Mouse (Mus musculus): ENCODE measurements around the gene Guk1. TPM values are rescaled to one million over a fixed set of nuclear protein-coding genes. Genes with fewer than 3 reads are reported as not detected.

Guk1 gene
- polyA plus RNA-seq, 1 experiment from 2014 or later, result 261 TPM

DNA sequence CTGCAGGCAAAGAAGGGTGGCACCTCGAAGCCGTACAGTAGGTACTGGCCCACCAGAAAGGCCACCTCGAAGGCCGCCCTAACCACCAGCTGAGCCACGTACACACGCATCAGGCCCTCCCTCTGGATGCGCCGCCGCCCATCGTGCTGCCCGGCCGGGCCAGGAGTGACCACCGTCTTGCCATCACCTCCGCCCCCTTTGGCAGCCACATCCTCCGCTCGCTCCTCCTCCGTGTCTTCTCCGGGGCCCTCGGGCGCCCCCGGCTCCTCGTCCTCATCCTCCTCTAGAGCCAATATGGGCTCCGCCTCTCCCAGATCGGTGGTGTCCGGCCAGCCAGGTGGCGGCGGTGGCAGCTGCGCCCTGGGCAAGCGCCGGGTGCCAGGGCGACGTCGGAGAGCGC is 15.1 kb downstream of the Guk1 start:
- Histone ChIP-seq H3K9me3 (replicated peaks; ENCODE audit: control insufficient read depth, low read length, poor library complexity, severe bottlenecking) (no peaks in the 10 kb centered on the region), H3K27ac (ENCODE audit: low read length) (no peak overlapping the region), H3K4me3 (ENCODE audit: low read depth, low read length) (no peak overlapping the region), H3K27me3 (ENCODE audit: control insufficient read depth, insufficient read depth, low read depth, low read length) (peaks cover 46% of the 10 kb centered on the region), H3K4me2 (ENCODE audit: low read length) (no peak overlapping the region), H3K4me1 (ENCODE audit: control insufficient read depth, insufficient read depth, low read length) (no peaks in the 10 kb centered on the region), H3K36me3 (ENCODE audit: control insufficient read depth, insufficient read depth, low read length) (no peaks in the 10 kb centered on the region), H3K9ac (ENCODE audit: low read depth, low read length) (no peak overlapping the region)
- ATAC-seq, result no peak
- 7% methylated on average over 31 of the region's 34 CpGs for WGBS

GRCm38 (mm10) chr11:59176475-59176874 is 15.5 kb downstream of the Guk1 start:
- H3K27me3 ChIP-seq (ENCODE audit: control insufficient read depth, insufficient read depth, low read depth, low read length), result peaks cover 46% of the 10 kb centered on the region
- no peak overlapping the region for H3K4me3 ChIP-seq (ENCODE audit: low read depth, low read length)

GRCm38 (mm10) chr11:59174189-59174838 is 17.7 kb downstream of the Guk1 start:
- H3K4me3 ChIP-seq (ENCODE audit: low read depth, low read length), result no peak overlapping the region
- no peak for ATAC-seq
- no peak overlapping the region for H3K27ac ChIP-seq (ENCODE audit: low read length)
- H3K27me3 ChIP-seq (ENCODE audit: control insufficient read depth, insufficient read depth, low read depth, low read length), result peaks cover 46% of the 10 kb centered on the region
- no peaks in the 10 kb centered on the region for H3K36me3 ChIP-seq (ENCODE audit: control insufficient read depth, insufficient read depth, low read length)
- 42% methylated on average over 6 of the region's 6 CpGs for WGBS
- H3K4me1 ChIP-seq (ENCODE audit: control insufficient read depth, insufficient read depth, low read length), result no peaks in the 10 kb centered on the region
- H3K4me2 ChIP-seq (ENCODE audit: low read length), result no peak overlapping the region
- no peaks in the 10 kb centered on the region for H3K9me3 ChIP-seq (replicated peaks; ENCODE audit: control insufficient read depth, low read length, poor library complexity, severe bottlenecking)
- H3K9ac ChIP-seq (ENCODE audit: low read depth, low read length), result no peak overlapping the region

More at GRCm38 (mm10) chr11:59176475-59176874, 15.5 kb downstream of the Guk1 start:
- ATAC-seq, result no peak
- Histone ChIP-seq H3K4me1 (ENCODE audit: control insufficient read depth, insufficient read depth, low read length) (no peaks in the 10 kb centered on the region), H3K27ac (ENCODE audit: low read length) (no peak overlapping the region), H3K9me3 (replicated peaks; ENCODE audit: control insufficient read depth, low read length, poor library complexity, severe bottlenecking) (no peaks in the 10 kb centered on the region), H3K36me3 (ENCODE audit: control insufficient read depth, insufficient read depth, low read length) (no peaks in the 10 kb centered on the region), H3K9ac (ENCODE audit: low read depth, low read length) (no peak overlapping the region), H3K4me2 (ENCODE audit: low read length) (no peak overlapping the region)
- WGBS, result 2% methylated on average over 45 of the region's 48 CpGs

DNA sequence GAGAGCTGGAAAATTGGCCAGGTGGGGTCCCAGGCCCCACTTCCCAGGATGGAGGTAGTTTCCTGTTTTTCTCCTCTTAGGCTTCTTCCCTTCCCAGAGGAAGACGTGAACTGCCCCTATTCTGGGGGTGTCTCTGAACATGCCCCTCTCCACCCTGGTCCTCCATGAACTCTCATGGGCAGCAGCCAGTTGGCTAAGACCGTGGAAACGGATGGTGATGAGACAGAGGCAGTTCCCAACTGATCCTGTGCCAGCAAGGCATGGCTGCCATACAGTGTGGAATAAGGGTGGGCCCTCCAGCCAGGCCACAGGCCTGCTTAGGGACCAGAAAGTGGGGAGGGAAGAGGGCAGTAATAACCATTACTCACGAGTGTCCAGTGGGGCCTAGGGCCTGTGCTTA is 21.5 kb downstream of the Guk1 start:
- Histone ChIP-seq H3K4me1 (ENCODE audit: control insufficient read depth, insufficient read depth, low read length) (no peaks in the 10 kb centered on the region), H3K36me3 (ENCODE audit: control insufficient read depth, insufficient read depth, low read length) (no peaks in the 10 kb centered on the region), H3K9me3 (replicated peaks; ENCODE audit: control insufficient read depth, low read length, poor library complexity, severe bottlenecking) (no peaks in the 10 kb centered on the region), H3K27me3 (ENCODE audit: control insufficient read depth, insufficient read depth, low read depth, low read length) (peaks cover 12% of the 10 kb centered on the region), H3K9ac (ENCODE audit: low read depth, low read length) (no peak overlapping the region), H3K27ac (ENCODE audit: low read length) (no peak overlapping the region), H3K4me2 (ENCODE audit: low read length) (no peak overlapping the region), H3K4me3 (ENCODE audit: low read depth, low read length) (no peak overlapping the region)
- ATAC-seq, result no peak
- WGBS, result 60% methylated on average over 4 of the region's 4 CpGs

DNA sequence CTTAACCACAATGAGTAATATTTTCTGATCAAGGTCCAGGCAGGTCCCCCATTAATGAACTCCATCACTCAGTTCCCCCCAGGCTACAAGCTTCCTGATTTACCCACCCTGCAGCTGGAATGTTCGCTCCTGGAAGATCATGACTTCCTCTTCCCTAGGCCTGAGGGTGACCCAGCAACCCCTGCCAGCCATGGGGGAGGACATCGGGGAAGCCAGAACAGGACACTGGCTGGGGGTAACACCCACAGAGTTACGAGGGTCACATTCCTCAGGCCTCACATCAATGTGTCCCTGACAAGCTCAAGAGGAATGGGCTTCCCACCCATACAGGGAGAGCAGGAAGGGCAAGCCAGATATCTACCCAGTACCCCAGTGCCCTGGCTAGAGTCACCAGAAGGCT is 22.2 kb downstream of the Guk1 start:
- 74% methylated on average over 3 of the region's 3 CpGs for WGBS
- H3K36me3 ChIP-seq (ENCODE audit: control insufficient read depth, insufficient read depth, low read length), result no peaks in the 10 kb centered on the region
- H3K4me1 ChIP-seq (ENCODE audit: control insufficient read depth, insufficient read depth, low read length), result no peaks in the 10 kb centered on the region
- no peak overlapping the region for H3K9ac ChIP-seq (ENCODE audit: low read depth, low read length)
- peaks cover 6% of the 10 kb centered on the region for H3K27me3 ChIP-seq (ENCODE audit: control insufficient read depth, insufficient read depth, low read depth, low read length)
- H3K9me3 ChIP-seq (replicated peaks; ENCODE audit: control insufficient read depth, low read length, poor library complexity, severe bottlenecking), result no peaks in the 10 kb centered on the region
- no peak overlapping the region for H3K4me2 ChIP-seq (ENCODE audit: low read length)
- no peak overlapping the region for H3K4me3 ChIP-seq (ENCODE audit: low read depth, low read length)
- no peak overlapping the region for H3K27ac ChIP-seq (ENCODE audit: low read length)
- ATAC-seq, result no peak

- Histone ChIP-seq H3K9me3 (replicated peaks; ENCODE audit: control insufficient read depth, low read length, poor library complexity, severe bottlenecking) (no peaks in the 10 kb centered on the region), H3K27me3 (ENCODE audit: control insufficient read depth, insufficient read depth, low read depth, low read length) (no peaks in the 10 kb centered on the region; the same call in 1 of the 2 replicates), H3K36me3 (ENCODE audit: control insufficient read depth, insufficient read depth, low read length) (no peaks in the 10 kb centered on the region), H3K4me2 (ENCODE audit: low read length) (no peak overlapping the region), H3K9ac (ENCODE audit: low read depth, low read length) (no peak overlapping the region), H3K27ac (ENCODE audit: low read length) (no peak overlapping the region), H3K4me3 (ENCODE audit: low read depth, low read length) (no peak overlapping the region), H3K4me1 (ENCODE audit: control insufficient read depth, insufficient read depth, low read length) (peaks cover 14% of the 10 kb centered on the region)
- ATAC-seq, result no peak
- 35% methylated on average over 2 of the region's 2 CpGs for WGBS
These were observed 26.3 kb downstream of the Guk1 start for GRCm38 (mm10) chr11:59165616-59166241.

GRCm38 (mm10) chr11:59164384-59164783 is 27.6 kb downstream of the Guk1 start:
- H3K36me3 ChIP-seq (ENCODE audit: control insufficient read depth, insufficient read depth, low read length), result no peaks in the 10 kb centered on the region
- no peak overlapping the region for H3K9ac ChIP-seq (ENCODE audit: low read depth, low read length)
- 89% methylated on average over 9 of the region's 9 CpGs for WGBS
- H3K9me3 ChIP-seq (replicated peaks; ENCODE audit: control insufficient read depth, low read length, poor library complexity, severe bottlenecking), result no peaks in the 10 kb centered on the region
- ATAC-seq, result no peak
- no peak overlapping the region for H3K4me3 ChIP-seq (ENCODE audit: low read depth, low read length)
- H3K4me1 ChIP-seq (ENCODE audit: control insufficient read depth, insufficient read depth, low read length), result peaks cover 14% of the 10 kb centered on the region
- H3K4me2 ChIP-seq (ENCODE audit: low read length), result peak overlapping the region; percentile 68; the same call in 1 of the 2 replicates
- H3K27me3 ChIP-seq (ENCODE audit: control insufficient read depth, insufficient read depth, low read depth, low read length), result no peaks in the 10 kb centered on the region; the same call in 1 of the 2 replicates
- no peak overlapping the region for H3K27ac ChIP-seq (ENCODE audit: low read length)

- H3K36me3 ChIP-seq (ENCODE audit: control insufficient read depth, insufficient read depth, low read length), result no peaks in the 10 kb centered on the region; the same call in 1 of the 2 replicates
- no peaks in the 10 kb centered on the region for H3K9me3 ChIP-seq (replicated peaks; ENCODE audit: control insufficient read depth, low read length, poor library complexity, severe bottlenecking)
- no peaks in the 10 kb centered on the region; the same call in 1 of the 2 replicates for H3K27me3 ChIP-seq (ENCODE audit: control insufficient read depth, insufficient read depth, low read depth, low read length)
- 4% methylated on average over 53 of the region's 68 CpGs for WGBS
- peak within 1 kb of the TSS; percentile 95 for H3K9ac ChIP-seq (ENCODE audit: low read depth, low read length)
- peak; percentile 99 for ATAC-seq
- H3K4me1 ChIP-seq (ENCODE audit: control insufficient read depth, insufficient read depth, low read length), result peaks cover 14% of the 10 kb centered on the region
- H3K27ac ChIP-seq (ENCODE audit: low read length), result peak within 1 kb of the TSS; percentile 100
- H3K4me3 ChIP-seq (ENCODE audit: low read depth, low read length), result peak within 1 kb of the TSS; percentile 82
- H3K4me2 ChIP-seq (ENCODE audit: low read length), result peak within 1 kb of the TSS; percentile 85
These were observed 28.5 kb downstream of the Guk1 start, which contains the start of gene Iba57 for GRCm38 (mm10) chr11:59163255-59164236. Gene Iba57, minus strand, starts transcription at chr11:59163739.

Measured in midbrain, embryonic 16.5 days (tissue).